Mouse (Mus musculus): Measurements from ENCODE around the gene Col11a1. TPM values are rescaled to one million over a fixed set of nuclear protein-coding genes. Genes with fewer than 3 reads are reported as not detected.

The Col11a1 gene
- total and polyA plus RNA-seq, 3 experiments, result not detected

DNA sequence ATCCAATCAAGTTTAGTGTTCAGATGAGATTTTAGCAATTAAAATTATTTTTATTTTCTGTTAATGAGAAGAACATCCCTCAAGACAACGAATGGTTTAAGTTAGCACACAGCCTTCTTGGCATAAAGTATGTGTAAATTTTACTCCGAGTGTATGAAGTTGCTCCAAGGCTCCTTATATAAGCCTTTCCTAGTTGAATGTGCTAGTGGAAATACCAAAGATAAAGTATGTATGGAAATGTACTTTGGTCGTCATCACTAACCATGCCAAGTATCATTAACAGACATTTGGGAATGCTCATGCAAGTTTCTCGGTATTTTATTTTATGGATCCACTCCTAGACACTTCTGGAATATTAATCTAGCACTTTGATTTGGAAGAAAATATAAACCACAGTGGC lies 34.8 kb downstream of the Col11a1 start:
- Histone ChIP-seq H3K4me3 (ENCODE audit: control insufficient read depth in 1 of 2, insufficient read depth in 1 of 2, low read depth in 2 of 2, low read length in 2 of 2) (no peak overlapping the region), H3K9me3 (replicated peaks; ENCODE audit: insufficient read depth, low read length) (no peaks in the 10 kb centered on the region), H3K27me3 (ENCODE audit: control insufficient read depth in 1 of 2, insufficient read depth in 2 of 2, low read length in 2 of 2) (no peaks in the 10 kb centered on the region), H3K4me1 (ENCODE audit: control insufficient read depth in 1 of 2, insufficient read depth in 2 of 2, low read length in 2 of 2) (no peaks in the 10 kb centered on the region), H3K36me3 (ENCODE audit: control insufficient read depth in 1 of 2, insufficient read depth in 2 of 2, low read length in 2 of 2) (no peaks in the 10 kb centered on the region), H3K9ac (ENCODE audit: control insufficient read depth, low read depth, low read length, poor library complexity, severe bottlenecking) (no peak overlapping the region), H3K79me2 (ENCODE audit: control insufficient read depth, insufficient read depth, low read length, poor library complexity) (no peaks in the 10 kb centered on the region), H3K27ac (ENCODE audit: control insufficient read depth, low read depth, low read length) (no peak overlapping the region)
- no peak for DNase-seq (ENCODE audit: low read depth, low spot score)
- TF ChIP-seq MAFK (IDR thresholded peaks at IDR 0.05; ENCODE audit: borderline replicate concordance, low read depth, low read length) (no peak), MEF2A (IDR thresholded peaks at IDR 0.05; ENCODE audit: extremely low read depth, insufficient replicate concordance, low read depth, low read length, poor library complexity, severe bottlenecking) (no peak), TBP (IDR thresholded peaks at IDR 0.05; ENCODE audit: low read depth, low read length) (no peak), TCF12 (IDR thresholded peaks at IDR 0.05; ENCODE audit: low read depth, low read length) (no peak), ZMIZ1 (IDR thresholded peaks at IDR 0.05; ENCODE audit: low read depth, low read length) (no peak), MYB (IDR thresholded peaks at IDR 0.05; ENCODE audit: low read depth, low read length) (no peak)

DNA sequence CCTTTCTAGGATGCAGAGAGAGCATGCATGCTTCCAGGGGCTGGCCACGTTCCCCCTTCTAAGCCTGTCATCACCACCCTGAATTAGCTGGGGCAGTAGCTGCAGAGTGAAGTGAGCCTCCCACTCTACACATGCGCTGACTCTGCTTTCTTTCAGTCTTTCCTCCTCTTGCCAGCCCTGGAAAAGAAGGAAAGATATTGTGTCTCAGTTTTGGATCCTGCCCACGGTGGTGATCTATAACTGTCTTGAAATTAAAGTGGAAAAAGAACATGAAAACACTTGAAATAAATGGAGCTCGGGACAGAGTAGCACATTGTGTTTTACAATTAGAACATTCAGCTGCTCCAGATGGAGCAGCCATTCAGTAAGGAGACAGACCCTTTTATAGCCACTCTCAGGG lies 35.2 kb downstream of the Col11a1 start:
- H3K36me3 ChIP-seq (ENCODE audit: control insufficient read depth in 1 of 2, insufficient read depth in 2 of 2, low read length in 2 of 2), result no peaks in the 10 kb centered on the region
- TF ChIP-seq MAFK (IDR thresholded peaks at IDR 0.05; ENCODE audit: borderline replicate concordance, low read depth, low read length), result no peak
- TF ChIP-seq TBP (IDR thresholded peaks at IDR 0.05; ENCODE audit: low read depth, low read length), result no peak
- no peak for TF ChIP-seq E2F4 (IDR thresholded peaks at IDR 0.05; ENCODE audit: borderline replicate concordance, low read depth, low read length)
- TF ChIP-seq NELFE (IDR thresholded peaks at IDR 0.05; ENCODE audit: low read depth, low read length), result no peak
- no peak for TF ChIP-seq KAT2A (conservative IDR thresholded peaks at IDR 0.05; ENCODE audit: low read depth, low read length)
- H3K27me3 ChIP-seq (ENCODE audit: control insufficient read depth in 1 of 2, insufficient read depth in 2 of 2, low read length in 2 of 2), result no peaks in the 10 kb centered on the region
- no peak overlapping the region for H3K4me3 ChIP-seq (ENCODE audit: control insufficient read depth in 1 of 2, insufficient read depth in 1 of 2, low read depth in 2 of 2, low read length in 2 of 2)
- H3K79me2 ChIP-seq (ENCODE audit: control insufficient read depth, insufficient read depth, low read length, poor library complexity), result no peaks in the 10 kb centered on the region
- no peaks in the 10 kb centered on the region for H3K4me1 ChIP-seq (ENCODE audit: control insufficient read depth in 1 of 2, insufficient read depth in 2 of 2, low read length in 2 of 2)
- no peaks in the 10 kb centered on the region for H3K9me3 ChIP-seq (replicated peaks; ENCODE audit: insufficient read depth, low read length)
- DNase-seq (ENCODE audit: low read depth, low spot score), result no peak
- no peak overlapping the region for H3K27ac ChIP-seq (ENCODE audit: control insufficient read depth, low read depth, low read length)
- no peak overlapping the region for H3K9ac ChIP-seq (ENCODE audit: control insufficient read depth, low read depth, low read length, poor library complexity, severe bottlenecking)

DNA sequence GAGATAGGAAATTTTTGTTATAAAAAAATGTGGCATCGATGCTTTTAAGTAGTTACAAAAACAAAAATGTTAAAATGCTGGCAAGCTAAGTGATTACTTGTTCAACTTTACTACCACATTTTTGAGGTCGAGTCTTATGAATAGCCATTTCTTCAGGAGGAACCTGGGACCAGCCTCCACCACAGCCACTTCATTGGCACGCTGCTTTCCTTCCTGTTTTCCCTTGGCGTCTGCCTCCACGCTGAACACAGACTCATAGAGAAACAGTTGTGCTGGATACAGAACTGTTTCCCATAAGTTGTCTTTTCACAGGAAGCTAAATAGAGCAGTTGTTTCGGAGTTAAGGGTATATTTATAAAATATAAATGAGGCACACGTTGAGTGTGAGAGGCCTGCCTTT lies 69.0 kb downstream of the Col11a1 start:
- Histone ChIP-seq H3K79me2 (ENCODE audit: control insufficient read depth, insufficient read depth, low read length, poor library complexity) (no peaks in the 10 kb centered on the region), H3K36me3 (ENCODE audit: control insufficient read depth in 1 of 2, insufficient read depth in 2 of 2, low read length in 2 of 2) (no peaks in the 10 kb centered on the region), H3K9me3 (replicated peaks; ENCODE audit: insufficient read depth, low read length) (no peaks in the 10 kb centered on the region), H3K4me1 (ENCODE audit: control insufficient read depth in 1 of 2, insufficient read depth in 2 of 2, low read length in 2 of 2) (no peaks in the 10 kb centered on the region), H3K27me3 (ENCODE audit: control insufficient read depth in 1 of 2, insufficient read depth in 2 of 2, low read length in 2 of 2) (no peaks in the 10 kb centered on the region), H3K27ac (ENCODE audit: control insufficient read depth, low read depth, low read length) (no peak overlapping the region), H3K4me3 (ENCODE audit: control insufficient read depth in 1 of 2, insufficient read depth in 1 of 2, low read depth in 2 of 2, low read length in 2 of 2) (no peak overlapping the region), H3K9ac (ENCODE audit: control insufficient read depth, low read depth, low read length, poor library complexity, severe bottlenecking) (no peak overlapping the region)
- TF ChIP-seq UBTF (IDR thresholded peaks at IDR 0.05; ENCODE audit: borderline replicate concordance, insufficient read depth, low read depth, low read length), result no peak
- no peak for TF ChIP-seq SIN3A (IDR thresholded peaks at IDR 0.05; ENCODE audit: low read length)
- no peak for TF ChIP-seq ZMIZ1 (IDR thresholded peaks at IDR 0.05; ENCODE audit: low read depth, low read length)
- no peak for TF ChIP-seq MEF2A (IDR thresholded peaks at IDR 0.05; ENCODE audit: extremely low read depth, insufficient replicate concordance, low read depth, low read length, poor library complexity, severe bottlenecking)
- TF ChIP-seq ETS1 (IDR thresholded peaks at IDR 0.05; ENCODE audit: low read depth, low read length), result no peak
- no peak for TF ChIP-seq MYB (IDR thresholded peaks at IDR 0.05; ENCODE audit: low read depth, low read length)
- TF ChIP-seq NRF1 (IDR thresholded peaks at IDR 0.05; ENCODE audit: insufficient read depth, low read depth, low read length, poor library complexity, severe bottlenecking), result no peak
- no peak for TF ChIP-seq CHD1 (IDR thresholded peaks at IDR 0.05; ENCODE audit: low read depth, low read length)
- no peak for TF ChIP-seq MAZ (IDR thresholded peaks at IDR 0.05; ENCODE audit: low read depth, low read length)
- no peak for TF ChIP-seq POLR2A (IDR thresholded peaks at IDR 0.05; ENCODE audit: control insufficient read depth in 1 of 2, insufficient read depth in 1 of 2, low read depth in 1 of 2, low read length in 2 of 2, poor library complexity in 1 of 2)
- TF ChIP-seq USF2 (IDR thresholded peaks at IDR 0.05; ENCODE audit: borderline replicate concordance in 1 of 2, insufficient read depth in 1 of 2, low read depth in 1 of 2, low read length in 2 of 2), result no peak
- TF ChIP-seq MYC (IDR thresholded peaks at IDR 0.05; ENCODE audit: low read depth, low read length), result no peak
- TF ChIP-seq NELFE (IDR thresholded peaks at IDR 0.05; ENCODE audit: low read depth, low read length), result no peak
- no peak for TF ChIP-seq CHD2 (IDR thresholded peaks at IDR 0.05; ENCODE audit: low read length)
- TF ChIP-seq MAX (IDR thresholded peaks at IDR 0.05; ENCODE audit: low read length), result no peak
- DNase-seq (ENCODE audit: low read depth, low spot score), result no peak

All from MEL (cell line).